Mouse (Mus musculus) left cerebral cortex, adult 9 months (tissue): ENCODE data around the gene Park7.
"Not testable (repeated sequence)": the region's sequence is repeated elsewhere in the genome, so short reads cannot be mapped to it uniquely, and the experiment has no call there.

ENCODE experiments used
- DNase-seq, 2 experiments: peaks; one replicate each; pipeline ENCODE4 v3.0.0; 2022; ENCODE audit warnings: low spot score in 2 of 2

Gene Park7

DNA sequence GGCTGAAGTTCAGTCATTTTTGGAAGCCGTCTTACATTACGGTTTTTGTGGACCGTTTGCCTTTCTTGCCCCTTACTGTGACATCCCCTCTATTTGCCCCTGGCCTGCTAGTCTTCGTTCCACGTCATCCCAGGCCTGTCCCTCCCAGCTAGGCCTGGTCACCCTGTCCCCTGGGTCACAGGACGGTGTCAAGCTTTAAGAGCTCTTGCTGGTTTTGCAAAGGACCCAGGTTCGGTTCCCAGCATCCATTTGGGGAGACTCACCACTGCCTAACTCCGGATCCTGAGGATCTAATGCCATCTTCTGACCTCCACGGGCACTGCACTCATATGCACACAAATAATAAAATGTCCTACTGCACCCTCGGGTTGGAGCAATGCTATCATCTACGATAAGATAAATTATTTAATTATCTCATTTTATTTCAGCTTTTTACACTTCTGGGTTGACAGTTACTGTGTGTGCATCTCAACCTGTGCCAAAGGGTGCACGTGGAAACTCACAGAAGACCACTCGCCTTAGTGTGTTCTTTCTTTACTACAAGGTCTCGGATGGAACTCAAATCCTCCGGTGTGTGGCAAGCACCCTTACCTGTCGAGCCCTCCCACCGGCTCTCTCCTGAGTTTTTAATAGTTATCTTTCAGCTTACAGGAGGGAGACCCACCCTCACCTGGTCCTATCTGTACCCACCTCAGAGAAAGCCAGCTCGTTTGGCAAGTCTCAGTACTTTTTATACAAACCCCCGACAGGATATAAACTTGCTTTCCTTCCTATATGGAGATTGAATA is 3.9 kb downstream of the Park7 start:
- DNase-seq, result no peak

DNA sequence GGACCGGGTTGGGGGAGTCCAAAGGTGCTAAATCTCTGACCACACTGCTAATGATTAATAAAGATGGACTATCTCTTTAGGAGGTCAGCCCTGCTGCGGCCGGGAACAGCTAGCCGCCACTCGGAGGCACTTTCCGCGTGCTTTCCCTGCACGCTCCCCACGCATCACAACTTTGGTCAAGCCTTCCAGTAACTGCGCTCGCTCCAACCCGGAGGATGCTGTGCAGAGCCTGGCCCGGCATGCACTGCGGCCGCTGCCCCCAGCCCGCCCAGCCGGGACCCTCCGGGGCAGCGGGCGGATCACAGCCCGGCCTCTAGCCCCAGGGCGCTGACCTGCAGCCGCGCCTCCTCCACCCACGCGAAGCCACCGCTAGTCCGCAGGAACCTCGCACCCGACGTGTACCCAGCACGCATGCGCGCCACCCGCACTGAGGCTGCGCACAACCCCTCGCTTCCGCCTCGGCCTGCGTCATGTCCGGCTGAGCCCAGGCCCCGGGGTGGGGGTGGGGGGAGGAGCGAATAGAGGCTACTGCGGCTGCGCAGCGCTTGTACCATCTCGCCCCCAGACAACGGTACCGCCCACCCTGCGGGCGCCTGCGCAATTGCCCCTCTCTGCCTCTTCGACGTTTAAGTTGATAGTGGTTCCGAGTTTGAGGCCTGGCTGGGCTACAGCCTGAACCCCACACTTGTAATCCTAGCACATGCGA is 4.6 kb downstream of the Park7 start:
- DNase-seq, result peak; percentile 94 to 97

DNA sequence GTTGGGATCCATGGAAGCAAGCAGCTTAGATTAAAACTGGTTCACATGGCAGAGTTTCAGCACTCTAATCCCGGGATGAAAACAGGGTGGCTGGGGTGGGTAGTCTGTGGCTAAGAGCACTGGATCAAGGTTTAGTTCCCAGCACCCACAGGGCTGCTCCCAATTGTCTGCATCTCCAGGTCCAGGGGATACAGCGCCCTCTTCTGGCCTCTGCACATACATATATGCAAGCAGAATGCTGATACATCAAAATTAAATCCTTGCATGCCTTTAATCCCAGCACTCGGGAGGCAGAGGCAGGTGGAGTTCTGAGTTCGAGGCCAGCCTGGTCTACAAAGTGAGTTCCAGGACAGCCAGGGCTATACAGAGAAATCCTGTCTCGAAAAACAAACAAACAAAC is 5.7 kb downstream of the Park7 start:
- DNase-seq, result not testable (repeated sequence)

DNA sequence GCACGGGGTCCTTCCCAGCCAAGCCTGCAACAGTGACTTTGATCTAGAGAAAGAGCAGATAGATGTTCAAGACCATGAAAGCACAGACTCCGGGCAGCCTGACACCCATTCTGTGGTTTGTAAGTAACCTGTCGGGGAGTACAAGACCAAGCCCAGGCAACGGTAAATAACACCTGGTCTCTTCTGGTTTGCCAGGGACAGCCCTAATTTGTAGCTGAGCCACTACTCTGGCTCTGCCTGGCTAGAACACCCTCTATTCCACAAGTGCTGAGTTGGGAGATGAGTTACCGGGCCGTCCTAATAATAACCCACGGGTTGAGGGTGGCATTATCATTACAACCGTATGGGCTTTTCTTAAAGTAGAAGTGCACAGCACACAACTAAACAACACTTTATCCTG is 7.1 kb downstream of the Park7 start:
- DNase-seq, result no peak

DNA sequence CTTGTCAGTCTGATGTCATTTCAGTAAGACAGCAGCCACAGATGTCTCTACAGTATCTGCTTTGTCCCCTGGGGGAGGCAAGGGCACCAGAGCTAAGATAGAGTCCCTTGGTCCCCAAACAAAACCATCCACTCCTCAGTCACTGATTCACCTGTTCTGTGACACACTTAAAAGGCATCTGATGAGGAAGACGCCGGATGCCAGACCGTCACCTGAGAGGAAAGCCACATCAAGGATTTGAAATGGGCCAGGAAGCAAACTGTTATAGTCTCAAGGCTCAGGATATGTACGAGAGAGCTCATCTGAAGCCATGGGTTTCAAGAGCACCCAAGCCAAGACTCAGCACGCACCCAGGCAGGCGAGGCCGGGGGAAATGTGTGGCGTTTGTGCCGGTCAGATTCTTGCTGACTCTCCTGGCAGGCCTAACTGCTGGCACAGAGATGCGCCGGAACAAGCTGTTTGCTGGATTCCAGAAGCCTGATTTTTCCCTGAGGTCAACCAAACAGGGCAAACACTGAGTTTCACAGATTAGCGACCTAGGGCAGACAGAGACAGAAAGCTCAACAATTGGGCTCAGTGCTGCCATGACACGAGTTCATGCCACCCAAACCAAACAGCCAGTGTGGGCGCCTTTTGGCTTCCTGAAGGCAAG is 11.0 kb downstream of the Park7 start:
- DNase-seq, result no peak

DNA sequence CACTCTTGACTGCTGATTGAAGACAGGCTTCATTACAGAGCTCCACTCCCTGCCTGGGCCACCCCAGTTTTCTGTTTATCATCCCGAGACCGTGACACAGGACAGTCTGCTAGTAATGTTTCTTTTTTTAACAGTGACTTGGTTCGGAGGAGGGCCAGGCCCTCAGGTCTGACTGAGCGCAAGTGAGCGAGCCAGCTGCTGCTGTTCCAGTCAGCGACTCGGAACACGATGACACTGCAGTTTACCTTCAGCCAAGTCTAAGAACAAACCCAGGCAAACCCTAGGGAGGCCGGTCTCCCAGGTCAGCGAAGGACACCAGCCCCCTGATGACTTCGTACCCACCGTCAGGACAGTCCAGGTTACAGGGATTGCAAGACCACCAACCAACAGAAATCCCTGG is 12.2 kb downstream of the Park7 start:
- no peak for DNase-seq

DNA sequence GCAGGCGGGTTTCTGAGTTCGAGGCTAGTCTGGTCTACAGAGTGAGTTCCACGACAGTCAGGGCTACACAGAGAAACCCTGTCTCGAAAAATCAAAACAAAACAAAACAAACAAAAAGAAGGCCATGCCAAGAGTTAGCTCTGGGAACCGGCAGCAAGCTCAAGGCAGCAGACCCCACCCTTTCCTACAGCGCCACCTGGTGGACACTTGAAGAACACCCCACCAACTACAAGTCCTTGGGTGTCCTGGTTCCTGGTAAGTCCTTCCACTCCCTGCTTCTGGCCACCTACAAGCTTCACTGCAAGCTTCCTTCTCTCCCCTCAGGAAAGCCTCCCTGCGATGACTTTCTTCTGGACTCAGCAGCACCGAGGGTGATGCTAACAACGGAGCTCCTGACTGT is 12.6 kb downstream of the Park7 start:
- peak; percentile 39 to 78 for DNase-seq

DNA sequence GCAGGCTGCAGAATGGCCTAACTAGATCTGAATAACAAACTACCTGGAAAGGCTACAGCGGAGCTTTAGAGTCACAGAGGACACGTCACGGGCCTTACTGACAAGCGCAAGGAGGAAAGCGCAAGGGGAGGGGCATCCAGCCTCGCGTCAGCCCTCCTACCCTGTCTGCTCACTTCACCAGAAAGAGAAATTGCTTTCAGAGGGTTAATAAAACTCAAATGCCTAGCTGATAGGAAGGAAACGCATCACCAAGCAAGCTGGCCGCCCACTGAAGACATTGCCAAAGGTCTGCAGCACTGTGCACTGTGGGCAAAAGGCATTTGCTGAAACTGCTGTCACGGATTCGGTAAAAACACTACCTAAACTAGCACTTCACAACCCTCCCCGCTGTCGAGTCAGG is 13.8 kb downstream of the Park7 start:
- DNase-seq, result no peak

DNA sequence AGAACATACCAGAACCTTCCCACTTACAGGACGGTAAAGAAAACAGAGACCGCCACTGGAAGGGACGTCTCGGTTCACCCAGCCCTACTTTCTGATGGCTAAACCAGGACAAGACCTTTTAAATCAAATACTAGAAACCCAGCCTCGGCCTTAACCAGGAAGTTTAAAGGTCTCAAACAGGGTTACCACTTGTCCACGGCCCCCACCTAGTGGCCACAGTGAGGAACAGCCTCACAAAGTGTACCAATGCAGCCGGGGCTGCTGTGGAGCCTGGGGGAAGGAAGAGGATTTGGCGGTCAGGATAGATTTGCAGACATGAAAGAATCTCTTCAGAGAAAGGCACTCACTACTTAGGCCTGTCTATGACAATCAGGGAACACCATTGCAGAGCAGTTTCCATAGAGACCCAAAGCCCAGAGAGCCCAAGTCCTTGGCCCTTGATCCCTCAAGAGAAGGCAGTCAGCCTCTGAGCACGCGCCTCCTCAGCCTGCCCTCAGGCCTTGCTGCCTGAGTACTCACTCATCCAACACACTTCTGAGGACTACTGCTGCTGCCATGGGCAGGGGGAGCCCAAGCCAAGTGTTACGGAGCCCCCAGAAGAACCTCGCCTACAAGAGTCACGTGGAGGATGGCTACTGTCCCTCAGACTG is 15.4 kb downstream of the Park7 start:
- peak in 1 of 2 experiments; percentile 56 for DNase-seq

DNA sequence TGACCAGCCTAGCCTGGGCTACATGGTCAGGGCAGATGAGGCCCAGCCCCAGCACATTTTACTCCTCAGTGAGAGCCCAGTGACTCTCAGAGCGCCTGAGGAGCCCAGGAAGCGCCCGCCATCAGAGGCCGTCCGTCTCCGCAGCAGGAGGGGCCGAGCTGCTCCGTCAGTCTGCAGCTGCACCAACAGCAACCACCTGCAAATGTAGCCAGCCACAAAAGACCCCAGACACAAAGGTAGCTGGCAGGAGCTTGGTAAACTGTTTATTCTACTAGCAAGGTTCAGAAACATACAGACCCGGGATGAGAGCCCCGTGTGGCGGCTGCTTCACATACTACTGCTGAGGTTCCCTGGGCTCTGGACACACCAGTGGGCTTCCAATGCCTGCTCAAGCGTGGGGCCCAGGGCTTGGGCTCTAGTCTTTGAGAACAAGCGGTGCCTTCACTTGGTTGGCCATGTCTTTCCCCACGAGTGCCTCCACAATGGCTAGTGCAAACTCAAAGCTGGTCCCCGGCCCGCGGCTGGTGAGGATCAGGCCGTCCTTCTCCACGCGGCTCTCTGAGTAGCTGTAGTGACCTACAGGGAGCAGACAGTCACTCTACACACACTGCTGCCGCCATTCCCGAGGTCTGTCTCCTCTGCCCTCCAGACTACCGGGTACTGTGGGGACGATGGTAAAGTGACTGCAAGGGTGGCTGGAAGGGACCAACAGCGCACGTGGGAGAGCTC is 17.2 kb downstream of the Park7 start:
- DNase-seq, result no peak

DNA sequence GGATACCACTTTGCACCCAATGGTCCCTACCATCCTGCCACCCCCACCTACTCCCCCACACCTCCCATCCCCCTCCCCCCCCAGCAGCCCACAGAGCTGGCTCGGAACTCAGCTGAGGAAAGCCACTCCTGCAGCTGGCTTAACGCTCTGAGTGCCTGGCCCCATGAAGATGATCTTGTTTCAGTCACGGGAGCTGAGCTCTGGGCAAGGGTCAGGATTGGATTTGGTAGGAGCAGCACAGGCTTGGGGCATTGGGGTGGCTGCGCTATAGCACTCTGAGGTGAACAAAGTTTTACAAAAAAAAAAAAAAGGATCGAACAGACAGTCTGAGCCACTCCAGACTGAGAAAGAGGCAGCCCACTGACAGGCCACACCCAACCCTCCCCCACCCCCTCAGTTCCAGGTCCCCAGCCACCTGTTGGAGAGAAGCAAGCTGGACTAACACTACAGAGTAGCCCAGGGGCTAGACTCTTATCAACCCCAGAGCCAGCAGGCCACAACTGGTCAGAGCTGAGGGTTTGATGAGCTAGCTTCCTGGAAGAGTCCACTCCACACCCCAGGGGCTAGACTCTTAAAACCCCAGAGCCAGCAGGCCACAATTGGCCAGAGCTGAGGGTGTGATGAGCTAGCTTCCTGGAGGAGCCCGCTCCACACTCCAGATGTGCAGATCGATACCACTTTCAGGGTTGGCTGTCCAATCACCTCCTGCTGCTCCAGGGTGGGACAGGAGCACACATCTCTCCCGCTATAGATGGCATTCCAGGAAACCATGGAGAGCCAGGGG is 19.3 kb downstream of the Park7 start:
- no peak for DNase-seq

DNA sequence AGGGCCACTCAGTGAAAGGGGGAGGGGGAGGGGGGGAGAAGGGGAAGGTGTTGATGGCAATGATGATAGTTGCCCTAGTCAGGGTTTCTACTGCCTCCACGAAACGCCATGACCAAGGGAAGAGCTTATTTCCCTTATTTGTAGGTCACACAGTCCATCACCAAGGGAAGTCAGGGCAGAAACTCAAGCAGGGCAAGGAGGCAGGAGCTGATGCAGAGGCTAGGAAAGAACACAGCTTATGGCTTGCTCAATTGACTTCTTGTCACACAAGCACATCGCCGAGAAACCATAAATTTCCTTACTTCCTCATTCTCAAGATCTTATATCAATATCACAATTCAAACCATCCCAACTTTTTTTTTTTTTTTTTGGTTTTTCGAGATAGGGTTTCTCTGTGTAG is 22.9 kb downstream of the Park7 start:
- DNase-seq, result no peak

DNA sequence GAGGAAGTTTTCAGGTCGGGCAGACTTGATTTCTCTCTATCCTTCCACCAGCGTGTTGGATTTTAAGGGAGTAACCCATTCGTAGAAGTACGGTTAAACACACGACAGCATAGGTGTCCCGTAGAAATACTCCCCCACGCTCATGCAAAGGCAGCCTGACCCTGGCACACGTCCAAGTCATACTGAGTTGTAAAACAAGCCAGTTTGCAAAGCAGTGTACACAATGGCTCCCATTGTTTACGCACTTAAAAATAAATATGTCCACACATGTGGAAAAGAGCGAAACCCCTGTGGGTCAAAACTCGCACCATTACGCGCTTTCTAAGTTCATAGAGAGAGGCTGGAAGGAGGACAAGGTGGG is 24.3 kb downstream of the Park7 start:
- DNase-seq, result no peak

DNA sequence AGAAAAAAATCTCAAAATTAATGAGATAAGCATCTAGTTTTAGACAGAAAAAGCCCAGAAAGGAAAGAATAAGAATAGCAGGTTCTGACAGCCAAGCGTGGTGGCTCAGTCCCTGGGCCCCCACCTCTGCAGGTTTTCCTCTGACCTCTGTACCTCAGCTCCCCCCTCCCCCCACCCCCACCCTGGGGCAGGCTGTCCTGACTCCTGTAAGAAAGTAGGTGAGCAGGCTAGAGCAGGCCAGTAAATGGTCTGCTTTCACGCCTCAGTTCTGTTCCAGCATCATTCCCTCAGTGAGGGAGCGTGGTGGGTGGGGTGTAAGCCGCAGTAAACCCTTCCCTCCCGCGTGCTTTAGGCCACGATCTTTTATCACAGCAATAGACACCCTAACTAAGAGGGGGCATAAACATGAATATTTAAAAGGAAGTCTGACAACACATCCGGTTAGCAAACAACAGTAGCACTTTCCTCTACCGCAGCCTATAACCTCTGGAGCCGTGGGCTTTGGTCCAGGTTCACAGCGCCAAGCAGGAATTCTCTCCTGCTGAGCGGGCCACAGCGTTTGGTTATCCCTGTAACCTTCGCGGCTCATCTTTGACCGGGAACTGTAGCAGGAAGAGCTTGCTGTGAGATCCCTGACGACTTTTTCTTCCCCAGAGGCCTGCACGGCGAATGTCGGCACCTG is 24.8 kb downstream of the Park7 start:
- DNase-seq, result no peak

DNA sequence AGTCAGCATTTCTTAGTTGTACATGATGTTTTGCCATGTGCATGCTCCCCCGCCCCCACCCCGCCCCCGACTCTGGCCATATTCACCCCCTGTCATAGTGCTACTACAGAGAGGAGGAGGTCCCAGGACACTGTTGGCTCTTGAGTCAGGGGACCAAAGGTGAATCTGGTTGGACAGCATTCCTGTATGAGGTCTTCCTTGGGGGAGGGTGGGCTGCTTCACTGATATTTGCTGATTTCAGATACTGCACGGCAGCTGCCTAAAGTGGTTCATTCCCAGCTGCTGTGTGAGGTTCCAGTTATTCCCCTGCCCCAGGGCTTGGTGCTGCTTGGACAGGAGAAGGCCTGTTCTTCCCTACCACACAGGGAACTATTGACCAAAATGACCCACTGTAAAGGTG is 25.7 kb downstream of the Park7 start:
- DNase-seq, result no peak

DNA sequence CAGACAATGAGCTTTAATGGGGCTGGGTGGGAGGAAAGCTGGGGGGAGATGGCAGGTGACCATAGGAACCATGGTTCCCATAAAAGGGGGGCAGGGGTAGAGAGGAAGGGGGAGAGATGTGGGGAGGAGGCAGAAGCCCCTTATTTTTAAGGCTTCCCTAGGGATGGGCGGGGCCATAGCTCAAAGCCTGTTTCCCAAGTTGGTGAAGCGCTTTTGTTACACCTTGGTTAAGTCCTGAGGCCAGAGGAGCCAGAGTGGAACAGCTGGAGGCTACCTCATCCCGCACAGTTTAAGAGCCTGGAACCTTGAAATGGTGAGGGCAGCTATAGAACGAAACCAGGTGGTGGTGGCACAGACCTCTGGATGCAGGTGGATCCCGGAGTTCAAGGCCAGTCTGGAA is 26.3 kb downstream of the Park7 start:
- no peak for DNase-seq

DNA sequence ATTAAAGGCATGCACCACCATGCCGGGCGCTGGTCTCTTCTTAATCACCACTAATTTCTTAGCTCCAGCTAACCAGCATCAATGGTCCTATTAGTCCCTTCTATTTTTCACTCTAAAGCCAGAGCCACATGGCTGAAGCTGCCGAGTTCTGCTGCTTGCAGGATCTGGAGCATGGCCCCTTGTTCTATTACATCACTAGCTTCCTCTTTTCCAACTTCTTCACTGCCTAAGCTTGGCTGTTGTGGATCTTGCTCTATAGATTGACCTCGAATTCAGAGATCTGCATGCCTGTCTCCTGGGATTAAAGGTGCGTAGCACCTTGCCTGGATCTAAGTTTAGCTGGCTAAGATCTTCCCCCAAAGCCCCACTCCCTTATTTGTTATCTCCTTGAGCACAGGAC is 31.6 kb downstream of the Park7 start:
- no peak for DNase-seq

DNA sequence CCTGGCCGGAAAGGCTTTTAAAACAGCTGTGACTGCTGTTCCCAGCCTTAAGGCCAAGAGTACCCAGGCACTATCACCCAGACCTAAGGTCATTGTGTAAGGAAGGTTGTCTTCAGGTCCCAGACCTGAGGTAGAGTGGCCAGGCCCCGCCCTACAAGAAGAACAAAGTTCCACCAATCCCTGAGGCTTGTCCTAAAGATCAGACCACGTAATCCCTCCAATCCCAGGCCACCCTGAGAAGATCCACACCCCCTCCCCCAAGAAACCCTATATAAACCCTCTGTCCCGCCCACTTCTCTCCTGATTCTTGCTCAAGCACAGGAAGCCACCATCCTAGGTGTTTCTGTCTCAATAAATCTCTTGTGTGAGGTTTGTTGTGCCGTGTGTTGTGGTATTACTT is 33.9 kb downstream of the Park7 start:
- no peak for DNase-seq

DNA sequence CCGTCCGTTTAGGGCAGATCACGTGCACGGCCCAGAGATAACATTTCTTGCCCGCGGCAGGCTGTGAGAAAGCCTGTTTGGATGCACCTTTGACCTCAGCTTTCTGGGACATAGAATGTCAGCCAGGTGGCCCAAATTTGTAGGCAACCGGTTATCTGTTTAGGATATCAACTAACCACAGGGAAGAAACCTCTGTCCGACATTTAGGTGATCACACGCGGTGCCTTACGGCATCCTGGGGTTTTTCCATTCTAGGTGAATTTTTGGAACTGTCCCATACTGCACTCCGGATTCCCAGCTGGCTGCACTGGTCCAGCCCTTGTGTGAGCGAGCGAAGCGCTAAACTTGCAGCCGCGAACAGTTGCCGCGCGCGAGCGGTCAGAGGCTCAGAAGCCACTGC is 34.6 kb downstream of the Park7 start:
- DNase-seq, result no peak

DNA sequence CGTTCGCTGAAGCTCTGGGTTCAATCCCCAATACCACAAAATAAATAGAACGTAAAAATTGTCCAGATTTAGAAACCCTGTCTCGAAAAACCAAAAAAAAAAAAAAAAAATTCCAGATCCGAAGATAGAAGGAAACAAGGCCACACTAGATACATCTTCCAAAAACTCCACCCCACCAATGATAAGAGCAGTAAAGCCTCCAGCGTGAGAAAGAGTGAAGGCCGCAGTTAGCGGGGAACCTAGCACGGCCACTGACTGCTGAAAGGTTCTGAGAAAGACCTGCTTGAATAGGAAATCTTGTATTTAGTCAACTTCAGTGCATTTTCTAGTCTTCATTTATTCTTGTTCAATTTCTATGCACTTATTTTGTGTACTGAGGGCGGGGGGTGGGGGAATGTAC is 38.8 kb downstream of the Park7 start:
- DNase-seq, result no peak
